Mouse (Mus musculus): ENCODE results near the gene Saysd1.

The Saysd1 gene

DNA sequence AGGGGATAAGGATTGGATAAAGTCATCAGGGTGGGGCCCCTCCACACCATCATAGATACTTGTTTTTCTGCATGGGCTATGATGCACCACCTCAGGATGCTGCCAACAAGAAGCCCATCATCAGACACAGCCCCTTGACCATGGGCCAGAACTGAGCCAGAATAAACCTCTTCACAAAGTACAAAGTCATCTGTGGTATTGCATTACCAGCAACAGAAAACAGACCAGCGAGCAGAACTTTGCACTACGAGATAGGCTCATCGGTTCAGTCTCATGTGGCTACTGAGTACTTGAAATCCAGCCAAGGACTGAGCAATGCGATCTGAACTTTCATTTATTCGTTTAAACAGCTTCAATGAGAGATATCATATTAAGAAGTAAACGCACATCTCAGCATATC, 24.4 kb upstream of the Saysd1 start:
- DNase-seq, result no peak

DNA sequence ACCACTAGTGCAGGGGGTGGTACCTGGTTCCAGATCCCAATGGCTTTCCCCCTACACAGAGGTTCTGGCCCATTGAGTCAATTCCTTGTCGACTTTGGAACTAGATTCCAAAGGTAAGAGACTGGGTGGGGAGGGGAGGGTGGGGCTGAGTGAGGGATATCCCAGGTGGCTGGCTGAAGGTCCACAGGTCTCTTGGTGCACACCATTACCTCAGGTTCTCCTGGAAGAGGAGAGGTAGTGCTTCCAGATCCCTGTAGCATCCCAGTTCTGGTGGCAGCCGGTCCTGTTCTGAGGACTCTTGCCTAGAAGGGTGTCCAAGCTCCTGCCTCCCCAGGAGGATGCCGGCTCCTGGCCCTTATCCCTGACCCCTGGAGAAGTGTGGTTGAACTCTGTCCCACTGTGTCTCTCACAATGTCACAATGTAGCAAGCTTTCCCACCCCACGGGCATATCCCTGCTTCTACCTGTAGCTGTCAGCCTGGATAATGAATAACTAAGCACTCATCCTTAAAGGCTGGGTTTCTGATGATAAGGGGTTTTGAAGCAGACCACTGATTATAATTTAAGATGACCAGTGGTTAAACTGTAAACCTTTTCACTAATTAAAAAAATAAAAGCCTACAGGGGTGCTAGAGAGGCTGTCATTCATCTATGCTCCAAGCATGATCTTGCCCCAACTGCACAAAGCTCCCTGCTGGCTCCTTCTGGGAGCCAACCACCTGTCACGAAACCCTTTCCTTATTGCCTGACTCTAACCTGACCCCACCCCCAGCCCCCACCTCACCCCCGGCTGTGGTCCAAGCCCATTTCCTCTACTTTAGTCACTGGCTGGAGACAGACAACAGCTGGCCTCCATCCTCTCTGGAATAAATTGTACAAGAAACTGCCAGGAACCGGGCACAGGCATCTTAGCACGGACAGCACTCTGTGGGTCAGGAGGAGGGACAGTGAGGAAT, 20.7 kb upstream of the Saysd1 start:
- DNase-seq, result peak in 1 of 2 experiments; percentile 35

DNA sequence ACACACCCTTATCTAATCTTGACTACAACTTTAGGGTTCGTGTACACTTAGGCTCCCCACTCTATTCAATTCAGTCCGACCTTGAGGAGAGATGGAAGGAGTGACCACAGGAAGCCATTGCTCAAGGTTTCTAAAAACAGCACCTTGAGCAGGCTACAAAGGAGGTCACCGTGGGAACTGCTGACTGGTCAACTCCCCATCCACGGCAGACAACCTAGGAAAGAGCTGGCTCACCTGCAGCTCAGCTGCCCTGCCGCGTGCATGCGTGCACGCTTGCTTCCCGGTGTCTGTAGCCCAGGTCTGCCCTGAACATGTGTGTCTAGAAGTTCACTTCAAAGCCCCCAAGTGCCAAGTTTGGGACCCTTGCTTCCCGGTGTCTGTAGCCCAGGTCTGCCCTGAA, 19.3 kb upstream of the Saysd1 start:
- DNase-seq, result no peak

DNA sequence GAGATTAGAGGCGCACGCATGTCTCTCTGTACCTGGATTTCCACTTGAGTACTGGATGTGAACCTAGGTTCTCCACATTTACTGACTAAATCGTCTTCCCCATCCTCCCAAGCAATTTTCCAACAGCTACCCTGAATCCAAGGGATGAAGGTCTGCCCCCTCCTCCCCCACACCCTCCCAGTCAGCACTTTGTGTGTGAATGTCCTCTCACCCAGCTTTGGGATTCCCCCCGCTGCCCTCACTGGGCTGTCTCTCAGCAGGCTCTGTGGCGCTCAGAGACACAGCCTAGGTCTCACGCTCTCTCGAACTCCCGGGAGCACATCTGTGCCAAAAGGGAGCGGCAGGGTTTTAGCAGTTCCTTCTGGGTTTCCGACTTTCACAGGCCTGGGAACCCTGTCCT, 17.4 kb upstream of the Saysd1 start:
- no peak for DNase-seq

DNA sequence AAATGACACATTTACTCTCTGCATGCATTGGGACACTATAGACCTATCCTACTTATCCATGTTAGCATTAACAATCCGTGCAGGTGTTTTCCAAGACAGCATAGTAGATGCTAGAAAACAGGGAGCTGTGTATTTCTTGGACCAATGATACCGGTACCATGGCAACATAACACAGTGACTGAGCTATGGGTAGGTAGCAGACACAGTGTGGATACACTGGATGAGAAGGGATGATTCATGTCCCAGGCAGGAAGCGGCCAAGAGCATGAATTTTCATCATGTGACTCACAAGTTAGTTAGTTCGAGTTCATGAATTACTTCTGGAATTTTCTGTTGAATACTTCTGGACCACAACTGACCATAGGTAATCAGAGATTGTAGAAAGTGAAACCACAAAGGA, 16.6 kb upstream of the Saysd1 start:
- no peak for DNase-seq

DNA sequence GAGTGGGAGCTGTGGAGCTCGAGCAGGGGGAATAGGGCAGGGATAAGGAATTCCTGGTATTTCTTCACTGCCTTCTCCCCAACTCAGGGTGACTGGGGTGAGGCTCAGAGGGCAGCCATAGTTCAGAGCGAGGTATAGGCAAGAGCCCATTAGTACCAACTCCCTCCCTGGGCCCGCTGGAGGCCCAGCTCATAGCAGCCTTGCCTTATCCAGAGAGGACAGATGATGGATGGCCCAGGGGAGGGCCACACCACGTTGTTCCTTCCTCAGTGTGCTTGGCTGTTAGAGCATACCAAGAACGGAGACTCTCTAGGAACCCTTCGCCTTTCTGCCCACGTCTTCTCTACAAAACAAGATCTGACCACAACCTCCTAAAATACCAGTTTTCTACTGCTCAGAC, 15.9 kb upstream of the Saysd1 start:
- no peak for DNase-seq

DNA sequence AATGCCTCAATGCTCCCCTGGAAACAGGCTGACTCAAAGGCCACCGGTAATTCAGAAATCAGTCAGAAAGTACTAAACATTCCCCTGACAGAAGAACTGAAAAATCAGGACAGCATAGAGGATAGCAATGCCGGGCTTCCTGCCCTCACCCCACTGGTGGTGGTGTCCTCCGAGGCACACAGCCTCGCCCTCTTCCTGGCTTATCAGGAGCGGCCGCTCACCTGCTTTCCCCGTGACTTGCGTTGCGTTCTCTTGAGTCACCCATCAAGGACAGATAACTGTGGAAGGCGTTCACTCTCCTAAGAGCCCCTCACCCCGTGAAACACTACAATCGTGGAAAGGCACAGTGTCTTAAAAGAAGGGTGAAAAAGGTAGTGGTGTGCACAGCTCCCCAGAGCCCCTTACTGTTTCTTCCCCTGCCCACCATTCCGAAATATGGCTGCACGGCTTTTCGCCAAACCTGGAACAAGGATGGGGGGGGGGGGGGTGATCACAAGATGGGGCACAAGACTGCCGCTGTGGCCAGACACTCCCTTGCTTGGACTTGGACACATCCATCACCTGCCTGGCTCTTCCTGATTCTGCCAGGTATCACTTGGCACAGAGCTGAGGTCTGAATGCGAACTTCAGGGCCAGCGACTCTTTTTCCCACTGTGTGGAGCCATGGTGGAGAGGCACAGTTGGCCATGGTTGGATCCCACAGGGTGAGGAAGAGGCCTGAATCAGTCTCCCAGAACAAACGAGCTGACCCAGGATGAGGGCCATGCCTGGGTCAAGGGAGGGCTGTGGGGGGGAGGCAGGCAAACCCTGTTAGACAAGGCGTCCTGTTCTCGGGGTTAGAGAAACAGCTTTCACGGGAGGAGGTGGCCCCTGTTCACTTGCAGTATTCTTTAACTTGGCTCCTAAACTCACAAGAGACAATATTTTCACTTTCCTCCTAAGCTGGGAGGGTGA, 11.1 kb upstream of the Saysd1 start:
- no peak for DNase-seq

DNA sequence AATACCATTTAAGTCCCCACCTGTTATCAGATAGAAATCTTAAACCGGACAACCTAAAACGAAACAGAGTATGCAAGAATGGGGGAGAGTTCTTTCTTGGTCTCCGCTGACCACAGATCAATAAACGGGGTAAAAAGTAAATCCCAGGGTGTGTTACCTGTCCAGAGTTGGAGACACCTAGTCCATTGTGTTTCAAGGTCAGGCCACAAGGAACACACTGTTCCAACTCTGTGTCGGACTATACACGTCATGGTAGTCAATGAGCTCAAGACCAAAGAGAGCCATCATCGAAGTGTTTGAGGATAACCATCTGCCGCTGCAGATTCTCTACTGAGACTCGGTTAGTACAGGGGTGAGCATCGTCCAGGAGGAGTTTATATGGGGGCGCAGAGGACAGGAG, 10.2 kb upstream of the Saysd1 start:
- no peak for DNase-seq

DNA sequence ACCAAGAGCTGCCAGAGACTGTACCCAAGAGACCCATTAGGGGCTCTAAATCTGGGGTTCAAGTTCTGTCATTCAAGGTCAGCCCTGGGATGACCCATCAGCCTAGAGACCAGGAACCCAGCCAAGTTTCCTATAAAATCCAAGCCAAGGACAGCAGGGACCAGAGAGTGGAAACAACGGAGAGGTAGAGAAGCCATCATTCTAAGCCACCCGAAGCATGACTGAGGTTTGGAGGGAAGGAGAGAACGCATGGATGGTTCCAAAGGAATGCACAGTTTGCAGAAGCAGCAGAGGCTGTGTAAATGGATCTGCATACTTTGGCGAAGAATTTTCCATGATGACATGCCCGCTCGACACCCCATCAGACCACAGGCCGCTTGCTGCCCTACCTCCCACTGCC, 9.5 kb upstream of the Saysd1 start:
- DNase-seq, result no peak

DNA sequence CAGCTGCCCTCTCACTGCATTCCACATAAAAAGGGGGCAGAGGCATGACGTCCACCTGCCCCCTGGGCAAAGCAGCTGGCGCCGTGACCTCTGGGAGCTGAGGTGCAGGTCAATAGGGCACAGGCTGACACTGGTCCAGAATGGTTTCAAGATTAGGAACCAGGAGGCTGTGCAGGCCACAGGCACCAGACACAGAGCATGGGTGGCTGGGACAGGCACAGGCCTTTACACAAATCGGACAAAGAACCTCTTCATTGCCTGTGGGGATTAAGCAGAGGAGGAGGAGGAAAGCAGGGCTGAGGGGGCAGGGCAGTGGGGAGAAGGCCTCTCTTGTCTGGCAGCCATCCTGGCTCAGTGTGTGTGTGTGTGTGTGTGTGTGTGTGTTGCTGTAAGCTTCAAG, 5.8 kb upstream of the Saysd1 start:
- DNase-seq, result peak in 1 of 2 experiments; percentile 20

DNA sequence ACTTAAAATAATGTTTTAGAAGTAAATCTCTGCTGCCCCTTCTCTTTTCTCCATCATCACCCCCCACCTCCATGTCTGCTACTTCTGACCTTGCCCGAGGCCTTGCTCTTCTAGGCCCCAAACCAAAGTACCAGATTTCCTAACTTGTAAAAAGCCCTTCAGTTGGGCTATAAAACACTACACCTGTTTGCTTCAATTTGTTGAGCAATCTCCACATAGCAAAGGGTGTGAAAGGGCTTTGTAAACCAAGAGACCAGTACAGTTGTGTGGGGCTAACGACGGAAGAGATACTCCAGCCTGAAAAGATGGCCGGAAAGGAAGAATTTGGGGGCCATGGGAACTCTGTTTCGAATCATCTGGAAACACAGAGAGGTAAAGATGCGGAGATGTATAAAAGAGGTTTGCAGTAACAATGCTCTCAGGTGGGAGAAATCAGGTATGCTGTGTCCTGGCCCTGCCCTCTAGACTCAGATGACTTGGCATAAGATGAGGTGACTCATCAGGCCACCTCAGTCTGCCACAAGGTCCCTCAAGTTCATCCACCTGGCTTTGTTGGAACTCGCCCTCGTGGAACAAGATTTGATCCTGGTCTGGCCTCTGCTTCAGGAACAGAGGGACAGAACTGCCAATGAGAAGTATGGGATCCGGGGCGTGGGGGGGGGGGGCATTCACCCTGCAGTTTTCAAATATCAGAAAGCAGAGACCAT, 3.2 kb downstream of the Saysd1 start:
- DNase-seq, result no peak

DNA sequence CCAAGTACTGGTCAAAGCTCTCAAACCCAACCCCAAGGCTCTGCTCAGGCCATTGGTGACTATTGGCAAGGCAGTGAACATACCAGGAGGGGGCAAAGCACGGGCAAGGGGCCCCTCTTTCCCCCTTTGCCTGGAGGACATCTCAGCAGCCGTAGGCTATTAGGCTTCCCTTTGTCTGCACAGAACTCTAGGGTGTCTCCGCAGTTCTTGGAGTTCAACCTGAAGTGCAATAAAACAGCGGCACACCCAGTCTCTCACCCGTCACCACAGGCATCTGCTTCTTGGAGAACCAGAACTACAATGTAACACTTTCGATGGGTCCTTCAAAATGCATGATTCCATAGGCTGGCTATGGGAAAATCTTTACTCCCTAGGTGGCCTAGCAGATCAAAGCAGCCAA, 10.2 kb downstream of the Saysd1 start:
- no peak for DNase-seq

DNA sequence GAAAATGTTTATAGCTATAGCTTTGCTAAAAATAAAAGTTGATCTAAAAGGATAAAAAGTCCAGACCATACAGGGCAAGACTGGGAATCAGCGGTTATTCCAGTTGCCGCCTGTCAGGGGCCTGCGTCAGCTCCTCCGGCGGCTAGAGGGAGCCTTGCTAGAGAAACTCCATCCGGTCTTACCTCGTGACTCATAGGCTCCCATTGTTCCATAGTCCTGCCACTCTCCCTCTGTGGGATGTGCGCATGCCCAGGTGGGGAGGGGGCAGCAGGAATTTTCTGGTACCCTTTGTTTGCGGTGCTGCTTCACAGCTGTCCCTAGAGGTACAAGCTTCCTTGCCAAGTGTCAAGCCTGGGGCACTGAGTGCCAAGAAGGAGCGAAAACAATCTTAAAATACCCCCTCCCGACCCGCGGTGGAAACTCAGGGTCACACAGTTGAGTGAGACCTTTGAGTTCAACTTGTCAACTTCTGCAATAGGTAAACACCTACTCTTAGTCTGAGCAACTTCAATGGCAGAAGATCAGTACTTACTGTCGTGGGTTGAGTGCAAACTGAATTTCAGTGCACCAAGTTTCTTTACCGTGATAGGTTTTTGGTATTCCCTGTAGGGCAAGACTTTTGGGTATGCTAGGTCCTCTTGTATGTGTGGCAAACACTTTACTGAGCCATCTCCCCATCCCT, 10.8 kb downstream of the Saysd1 start:
- DNase-seq, result no peak

DNA sequence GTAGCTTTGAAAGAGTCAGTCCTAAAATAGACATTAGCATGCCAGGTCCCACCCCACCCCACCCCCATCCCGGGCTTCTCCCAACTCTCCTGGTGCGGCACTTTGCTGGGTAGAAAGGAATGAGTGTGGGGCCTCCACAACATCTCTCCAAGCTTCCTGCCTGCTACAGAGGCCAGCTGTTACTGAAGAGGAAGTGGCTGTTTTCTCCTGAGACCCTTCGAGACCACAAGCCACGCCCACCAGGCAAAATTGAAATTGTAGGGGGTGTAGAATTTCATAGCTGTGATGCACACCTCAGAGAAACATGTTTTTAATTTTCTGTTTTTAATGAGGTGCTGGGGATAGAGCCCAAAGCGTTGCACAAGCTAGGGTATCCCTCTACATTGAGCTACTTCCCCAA, 17.5 kb downstream of the Saysd1 start:
- DNase-seq, result no peak

DNA sequence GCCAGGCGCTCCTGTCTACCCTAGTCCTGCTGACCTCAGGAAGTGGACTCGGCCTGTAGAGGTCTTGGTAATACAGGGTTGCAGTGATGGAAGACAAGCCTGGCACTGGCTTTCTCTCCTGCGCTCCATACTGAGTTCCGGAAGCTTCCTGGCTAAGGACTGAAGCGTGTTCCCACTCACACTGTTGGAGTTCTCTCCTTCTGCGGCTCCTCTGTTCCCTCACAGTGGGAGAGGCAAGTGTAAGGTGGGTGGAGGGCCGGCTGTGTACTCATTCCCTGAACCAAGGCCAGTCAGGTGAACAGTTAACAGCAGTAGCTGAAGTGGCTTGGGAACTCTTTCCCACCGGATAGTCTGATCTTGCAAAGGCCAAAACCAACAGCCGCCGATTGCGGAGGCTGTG, 18.3 kb downstream of the Saysd1 start:
- DNase-seq, result no peak

DNA sequence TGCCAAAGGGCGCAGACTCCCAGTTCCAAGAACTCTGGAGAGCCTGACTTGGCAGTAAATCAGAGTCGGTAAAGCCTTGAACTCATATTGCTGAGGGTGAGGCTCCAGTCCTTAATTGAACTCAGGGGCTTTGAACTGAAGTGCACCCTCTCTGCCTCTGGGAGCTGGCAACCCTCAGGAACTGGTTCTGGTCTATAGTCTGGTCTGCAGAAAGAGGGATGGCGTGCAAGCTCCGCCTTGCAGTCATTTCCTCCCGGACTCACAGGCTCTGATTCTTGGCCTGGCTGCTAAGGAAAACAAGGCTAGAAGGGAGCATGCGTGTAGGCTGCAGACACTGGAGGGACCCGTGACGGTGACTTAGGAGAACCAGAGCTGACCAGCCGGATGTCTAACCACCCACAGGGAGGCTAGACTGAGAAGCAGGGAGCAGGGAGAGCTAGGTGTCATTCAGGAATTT, 22.2 kb downstream of the Saysd1 start:
- no peak for DNase-seq

DNA sequence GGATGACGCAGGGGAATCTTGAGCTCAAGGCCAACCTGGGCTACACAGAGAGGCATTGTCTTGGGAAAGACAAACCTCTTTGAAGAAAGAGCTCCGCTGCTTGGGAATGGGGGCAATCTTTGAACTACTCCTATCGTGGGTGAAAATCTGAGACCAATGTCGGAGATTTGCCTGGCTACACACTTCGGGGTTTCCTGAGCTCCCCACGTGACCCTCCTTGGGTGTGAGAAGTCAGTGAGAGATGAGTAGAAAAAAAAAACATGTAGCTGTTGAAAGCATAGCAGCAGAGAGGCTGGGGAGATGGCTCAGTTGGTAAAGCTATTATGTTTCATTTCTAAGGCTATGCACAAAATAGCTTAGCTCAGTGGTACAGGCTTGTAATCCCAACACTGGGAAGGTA, 23.4 kb downstream of the Saysd1 start:
- DNase-seq, result no peak

DNA sequence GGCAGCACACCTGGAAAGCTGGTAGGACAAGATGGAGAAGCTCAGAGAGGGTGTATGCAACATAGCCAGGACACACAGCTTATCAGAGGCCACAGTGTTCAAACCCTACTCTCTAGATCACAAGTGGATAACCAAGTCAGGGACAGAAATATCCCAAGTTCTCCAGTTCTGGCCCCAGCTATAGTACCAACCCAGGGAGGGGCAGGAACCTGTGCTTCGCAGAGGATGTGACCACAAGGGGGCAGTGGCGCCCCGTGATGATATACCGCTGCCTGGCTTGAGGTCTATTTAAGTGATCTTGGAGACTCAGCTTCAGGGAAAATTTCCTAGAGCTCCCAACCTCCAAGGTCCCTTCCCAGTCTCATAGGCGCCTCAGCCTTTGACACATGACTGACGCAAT, 24.4 kb downstream of the Saysd1 start:
- DNase-seq, result peak; percentile 92 to 94

DNA sequence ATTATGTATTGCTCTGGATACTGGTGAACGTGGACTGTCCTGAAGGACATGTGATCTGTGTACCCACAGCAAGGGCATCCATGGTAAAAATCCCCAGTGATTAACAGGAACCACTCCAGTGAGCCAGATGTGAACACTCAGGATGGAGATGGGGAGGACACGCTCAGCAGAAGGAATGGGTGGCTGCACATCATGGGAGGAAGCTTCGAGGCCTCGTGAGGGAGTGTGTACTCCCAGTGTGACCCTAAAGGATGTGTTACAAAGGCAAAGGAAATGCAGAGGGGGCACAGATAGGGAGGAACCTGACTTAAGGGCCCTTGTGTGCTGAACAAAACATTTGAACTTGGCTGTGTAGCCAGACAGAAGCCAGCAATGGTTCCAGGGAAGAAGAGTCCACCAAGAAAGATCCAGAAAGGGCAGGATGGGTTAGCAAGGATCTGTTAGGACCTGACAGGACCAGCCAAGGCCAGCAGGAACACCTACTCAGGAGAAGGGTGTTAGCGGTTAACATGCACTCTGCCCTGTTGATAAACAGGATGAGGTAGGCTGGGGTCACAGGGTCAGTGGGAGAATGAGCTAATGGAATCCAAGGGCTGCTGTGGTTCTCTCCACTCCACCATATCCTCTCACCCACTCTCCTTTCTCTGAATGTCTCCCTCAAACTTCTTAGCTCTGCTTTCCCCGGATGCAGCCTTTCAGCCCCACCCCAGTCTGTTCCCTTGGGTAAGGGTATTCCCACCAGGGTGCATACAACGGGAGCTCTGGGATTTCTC, 25.0 kb downstream of the Saysd1 start:
- no peak for DNase-seq

DNA sequence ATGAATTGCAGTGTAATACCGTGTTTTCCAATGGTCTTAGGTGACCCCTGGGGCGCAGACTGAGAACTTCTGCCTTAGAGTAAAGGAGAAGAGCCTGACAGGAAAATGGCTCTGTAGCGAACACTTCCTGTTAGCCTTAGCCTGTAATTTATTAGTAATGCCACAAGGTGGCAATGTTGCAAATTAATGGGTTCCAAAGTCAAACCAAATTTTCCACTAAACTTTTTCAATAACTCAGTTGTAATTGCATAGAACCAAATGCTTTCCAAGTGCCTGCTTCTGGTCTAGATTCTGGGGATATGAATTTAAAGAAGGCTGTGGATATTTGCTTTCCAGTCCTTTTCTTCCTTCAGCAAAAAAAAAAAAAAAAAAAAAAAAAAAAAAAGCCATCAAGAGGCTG, 26.1 kb downstream of the Saysd1 start:
- DNase-seq, result no peak

DNA sequence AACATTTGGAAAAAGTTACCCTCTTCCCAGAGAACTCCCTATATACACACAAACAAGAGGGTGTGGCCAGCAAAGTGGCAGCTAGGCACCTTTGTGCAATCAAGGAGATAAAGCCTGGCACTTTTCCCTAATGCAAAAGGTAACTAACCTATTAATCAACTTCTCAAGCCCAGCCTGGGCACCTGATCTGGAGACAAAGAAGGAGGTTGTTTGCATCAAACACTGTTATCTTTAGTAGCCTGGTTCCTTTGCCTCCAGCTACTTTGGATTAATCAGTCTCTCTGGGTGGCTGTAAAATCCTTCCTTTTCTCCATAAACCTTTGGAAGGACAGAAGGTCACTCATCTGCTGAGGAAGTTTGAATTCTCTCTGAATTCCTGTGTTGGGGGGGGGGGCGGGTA, 27.4 kb downstream of the Saysd1 start:
- DNase-seq, result no peak

DNA sequence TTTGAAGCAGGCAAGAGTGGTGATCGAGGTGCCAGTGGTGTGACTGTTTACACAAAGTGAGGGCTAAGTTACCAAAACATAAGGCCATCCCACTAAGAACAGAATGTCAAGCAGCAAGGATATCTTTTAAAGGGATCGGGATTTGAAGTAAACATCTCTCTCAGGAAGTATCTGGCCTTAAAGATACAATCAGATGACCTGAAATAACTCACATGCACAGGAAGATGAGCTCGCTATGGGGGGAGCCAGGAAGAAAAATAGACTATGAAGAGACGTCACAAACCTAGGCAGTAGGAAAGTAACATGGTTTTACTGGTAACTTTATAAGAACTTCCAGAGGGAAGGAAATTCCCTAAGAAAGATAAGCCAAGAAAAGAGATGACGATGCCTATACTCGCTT, 32.1 kb downstream of the Saysd1 start:
- no peak for DNase-seq
